Mouse (Mus musculus): ENCODE measurements around the gene H2-DMb1.

Gene H2-DMb1

DNA sequence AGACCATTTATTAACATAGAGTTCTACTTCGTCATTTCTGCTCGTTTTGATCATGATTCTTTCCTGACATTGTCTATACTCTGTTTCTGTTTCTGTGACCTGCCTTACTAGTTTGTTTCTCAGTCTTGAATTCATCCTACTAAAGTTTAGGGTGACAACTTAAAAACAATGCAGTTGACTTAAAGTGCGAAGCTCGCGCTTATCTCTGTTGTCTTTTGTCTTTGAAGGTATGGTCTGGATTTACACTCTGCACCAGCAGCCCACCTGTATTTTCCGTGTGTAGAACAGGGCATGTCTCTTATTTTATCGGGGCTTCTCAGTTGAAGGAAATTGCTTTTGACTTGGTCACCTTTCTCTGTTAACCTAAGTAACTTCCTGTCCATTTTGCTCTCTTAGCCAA, 29.8 kb upstream of the H2-DMb1 start:
- in situ Hi-C loops (cut with MboI, MseI), result no loop called here

DNA sequence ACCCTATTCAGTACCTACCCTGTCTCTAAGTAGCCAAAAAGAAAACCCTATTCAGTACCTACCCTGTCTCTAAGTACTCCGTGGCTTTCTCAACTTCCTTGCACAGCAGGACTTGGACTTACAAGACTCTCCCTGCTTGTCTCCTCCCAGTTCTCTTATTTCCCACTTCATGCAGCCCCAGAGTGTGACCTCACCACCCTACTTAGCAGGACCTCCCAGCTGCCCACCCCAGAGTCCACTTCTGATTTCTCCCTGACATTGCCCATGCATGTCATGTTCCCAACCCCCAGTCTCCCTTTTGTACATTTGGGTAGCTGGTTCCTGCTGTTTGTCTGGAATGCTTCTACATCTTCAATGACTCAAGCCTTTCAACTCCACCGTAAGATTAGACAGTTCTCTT, 29.4 kb upstream of the H2-DMb1 start:
- in situ Hi-C loops (cut with MboI, MseI), result no loop called here

- in situ Hi-C loops (cut with MboI, MseI), result no loop called here
Observed at GRCm38 (mm10) chr17:34124649-34125048, 28.2 kb upstream of the H2-DMb1 start.

DNA sequence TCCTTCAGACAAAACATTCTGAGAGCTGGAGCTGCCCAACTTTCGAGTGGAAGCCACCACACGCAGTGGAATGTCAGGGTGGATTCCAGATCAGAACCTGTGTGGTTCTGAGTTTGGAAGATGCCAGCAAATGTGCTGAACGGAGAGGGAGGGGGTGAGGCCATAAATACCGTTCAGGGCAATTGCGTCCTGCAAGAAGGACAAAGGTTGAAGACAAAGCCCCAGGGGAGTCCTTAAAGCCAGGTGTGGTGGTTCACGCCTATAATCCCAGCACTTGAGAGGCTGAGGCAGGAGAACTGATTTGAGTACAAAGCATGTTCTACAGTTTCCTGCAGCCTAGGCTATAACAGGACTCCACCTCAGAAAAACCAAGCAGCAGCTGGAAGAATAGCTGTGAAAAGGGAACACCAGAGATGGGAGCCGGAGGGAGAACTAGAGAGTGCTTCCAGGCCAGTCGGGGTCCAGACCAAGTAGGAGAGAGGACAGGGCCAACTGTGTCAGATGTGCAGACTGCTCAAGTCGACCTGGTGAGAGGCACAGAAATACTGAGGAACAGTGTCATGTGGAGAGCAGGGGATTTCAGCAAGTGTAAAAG, 25.9 kb upstream of the H2-DMb1 start:
- in situ Hi-C loops (cut with MboI, MseI), result no loop called here

DNA sequence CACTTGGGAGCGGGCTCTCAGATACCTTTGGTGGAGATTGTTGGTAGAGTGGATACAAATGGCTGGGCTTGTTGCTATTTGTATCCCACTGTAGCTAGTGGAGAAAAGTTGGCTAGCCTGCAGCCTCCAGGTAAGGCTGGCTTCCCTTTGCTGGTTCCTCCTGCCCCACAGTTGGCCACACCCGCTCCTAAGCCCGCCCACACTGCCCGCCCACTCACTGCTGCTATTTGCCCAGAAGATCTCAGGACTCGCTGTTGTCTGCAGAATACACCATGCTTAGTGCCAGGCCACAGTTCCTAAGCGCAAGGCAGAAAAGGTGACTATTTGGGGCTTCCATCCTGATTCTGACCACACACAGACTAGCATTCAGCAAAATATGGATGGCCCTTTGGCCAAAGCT, 25.4 kb upstream of the H2-DMb1 start:
- in situ Hi-C loops (cut with MboI, MseI), result no loop called here

DNA sequence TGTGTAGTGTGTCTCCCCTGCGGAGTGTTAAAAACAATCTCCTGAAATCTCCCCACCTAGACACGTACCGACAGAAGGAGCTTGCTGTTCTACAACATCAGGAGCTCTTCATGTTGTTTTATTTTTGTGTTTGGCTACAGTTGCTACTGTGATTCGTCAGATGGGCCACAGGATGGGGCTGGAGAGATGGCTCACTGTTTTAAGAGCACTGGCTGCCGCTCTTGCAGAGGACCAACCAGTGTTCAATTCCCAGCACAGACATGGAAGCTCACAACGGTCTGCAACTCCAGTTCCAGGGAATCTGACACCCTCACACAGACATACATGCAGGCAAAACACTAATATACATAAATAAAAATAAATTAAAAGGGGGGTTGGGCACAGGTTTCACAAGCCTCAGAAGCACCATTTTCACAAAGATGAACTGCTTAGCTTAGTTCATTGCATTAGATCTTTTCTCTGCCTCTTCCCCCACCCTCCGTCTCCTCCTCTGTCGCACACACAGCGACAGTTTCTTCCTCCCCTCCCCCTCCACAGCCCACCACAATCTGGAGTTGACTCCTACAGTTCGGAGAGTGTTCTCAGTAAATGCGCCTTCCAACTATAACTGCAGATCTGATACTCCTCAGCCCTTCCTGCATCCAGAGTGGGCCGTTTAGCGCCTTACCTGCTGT, 24.5 kb upstream of the H2-DMb1 start:
- in situ Hi-C loops (cut with MboI, MseI), result no loop called here

GRCm38 (mm10) chr17:34128944-34129791, 23.7 kb upstream of the H2-DMb1 start:
- in situ Hi-C loops (cut with MboI, MseI), result no loop called here

DNA sequence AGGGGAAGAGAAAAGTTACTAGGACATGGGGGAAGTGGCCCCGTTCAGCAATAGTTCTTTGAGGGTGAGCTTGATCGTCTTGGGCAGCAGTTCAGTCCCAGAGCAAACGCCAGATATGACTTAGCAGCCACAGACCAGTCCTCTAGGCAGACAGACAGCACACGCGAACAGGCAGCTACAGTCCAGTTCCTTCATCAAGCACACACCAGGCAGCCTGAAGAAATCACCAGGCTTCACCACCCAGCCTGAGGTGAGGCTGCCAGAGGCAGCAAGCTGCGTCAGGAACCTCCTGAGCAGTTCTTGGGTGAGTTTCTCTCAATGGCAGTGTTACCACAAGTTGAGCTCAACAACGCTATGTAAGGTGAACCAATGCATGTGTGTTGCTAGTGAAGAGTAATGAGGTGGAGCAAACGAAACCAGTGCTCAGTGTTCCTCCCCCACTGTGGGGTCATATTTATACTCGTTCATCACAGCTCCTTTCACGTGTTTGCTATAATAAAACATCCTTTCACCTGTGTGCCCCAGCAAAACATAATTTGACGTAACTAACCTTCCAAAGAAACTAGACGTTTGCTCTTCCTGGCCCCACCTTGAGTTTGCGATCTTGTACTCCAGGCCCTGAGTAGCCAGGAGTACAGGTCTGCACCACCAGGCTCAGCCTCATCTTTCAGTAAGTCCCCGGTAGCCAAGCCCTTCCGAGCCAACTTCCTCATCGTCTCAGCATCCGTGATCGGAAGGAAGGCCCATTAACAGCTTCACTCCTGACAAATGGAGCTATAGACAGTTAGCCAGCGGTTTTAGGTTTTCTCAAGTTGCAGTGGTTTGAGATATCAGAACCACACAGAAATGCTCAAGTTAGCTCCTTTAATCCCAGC, 22.6 kb upstream of the H2-DMb1 start:
- in situ Hi-C loops (cut with MboI, MseI), result loop anchor here (5.0 kb wide), 1 partner anchor 37 kb away; no protein-coding TSS in a partner anchor

DNA sequence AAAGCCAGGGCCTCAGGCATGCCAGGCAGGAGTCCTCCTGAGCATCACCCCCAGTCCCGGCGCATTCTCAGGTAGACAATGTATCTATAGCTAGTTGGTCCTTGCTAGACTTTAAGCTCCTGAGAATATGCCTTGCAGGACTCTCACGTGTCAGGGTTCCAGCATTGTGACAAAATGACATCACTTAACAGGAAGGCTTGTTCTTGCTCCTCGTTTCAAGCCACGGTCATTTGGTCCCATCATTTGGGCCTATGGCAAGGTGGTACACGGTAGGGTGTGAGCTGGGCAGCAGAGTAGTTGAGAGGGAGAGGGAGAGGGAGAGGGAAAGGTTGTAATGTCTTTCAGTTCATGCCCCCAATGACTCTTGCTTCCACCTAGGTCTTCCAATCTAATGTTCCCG, 21.0 kb upstream of the H2-DMb1 start:
- in situ Hi-C loops (cut with MboI, MseI), result loop anchor here (5.0 kb wide), 1 partner anchor 35 kb away; no protein-coding TSS in a partner anchor

- in situ Hi-C loops (cut with MboI, MseI), result loop anchor here (5.0 kb wide), 1 partner anchor 34 kb away; no protein-coding TSS in a partner anchor
Observed at GRCm38 (mm10) chr17:34133289-34133688, 19.6 kb upstream of the H2-DMb1 start.

DNA sequence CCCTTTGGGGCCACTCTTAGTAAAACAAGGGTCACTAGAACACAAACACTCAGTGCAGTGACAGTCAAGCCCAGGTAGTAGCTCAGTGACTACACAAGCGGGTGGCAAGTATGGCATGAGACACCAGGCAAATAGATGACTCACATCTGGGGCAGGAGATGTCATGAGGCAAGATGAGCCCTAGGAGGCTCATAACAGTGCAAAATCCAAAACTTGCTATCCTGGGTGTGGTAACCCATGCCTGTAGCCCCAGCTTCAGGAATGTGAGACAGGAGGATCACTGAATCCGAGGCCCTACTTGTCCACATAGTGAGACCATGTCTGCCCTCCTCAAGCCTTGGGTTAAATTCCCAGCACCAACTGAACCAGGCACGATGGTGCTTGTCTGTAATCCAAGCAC, 18.4 kb upstream of the H2-DMb1 start:
- in situ Hi-C loops (cut with MboI, MseI), result loop anchor here (5.0 kb wide), 1 partner anchor 33 kb away; no protein-coding TSS in a partner anchor

DNA sequence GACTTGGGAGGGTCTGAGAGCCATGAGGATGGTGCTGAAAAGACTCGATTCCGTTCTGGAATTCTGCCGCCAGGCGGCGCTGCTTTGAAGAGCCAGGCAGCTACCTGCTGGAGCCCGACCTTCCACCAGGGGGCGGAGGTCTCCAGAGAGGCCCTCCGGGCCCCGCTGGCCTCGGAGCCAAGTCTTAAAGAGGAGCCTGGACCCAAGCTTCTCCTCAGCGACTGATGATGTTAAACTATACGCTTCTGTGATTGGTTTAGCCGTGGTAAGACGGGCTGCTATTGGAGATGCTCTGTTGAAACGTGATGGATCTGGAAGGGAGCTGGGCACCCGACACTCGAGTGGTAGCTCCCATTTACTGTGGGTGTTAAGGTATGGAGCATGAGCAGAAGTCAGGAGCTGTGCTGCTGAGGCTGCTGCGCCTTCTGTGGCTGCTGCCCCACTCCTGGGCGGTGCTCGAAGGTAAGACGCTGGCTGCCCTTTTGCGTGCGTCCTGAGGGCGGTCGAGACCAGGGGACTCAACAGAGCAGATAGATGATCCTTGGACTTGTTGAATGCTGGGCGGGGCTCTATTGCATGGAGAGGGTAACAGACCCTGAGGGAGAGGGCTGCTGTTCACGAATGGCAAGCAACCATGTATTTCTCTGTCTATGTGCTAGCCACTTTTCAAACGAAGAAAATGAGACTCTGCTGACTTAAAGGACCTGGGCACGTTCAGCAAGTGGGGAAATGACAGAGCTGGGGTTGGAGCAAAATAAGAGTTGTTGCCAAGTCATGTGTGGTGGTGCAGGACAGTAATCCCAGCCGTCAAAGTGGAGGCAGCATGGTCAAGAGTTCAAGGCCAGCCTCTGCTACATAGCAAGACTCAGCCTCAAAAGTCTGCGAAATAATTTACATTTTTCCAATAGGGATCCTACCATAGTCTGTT, 17.3 kb upstream of the H2-DMb1 start:
- in situ Hi-C loops (cut with MboI, MseI), result no loop called here

DNA sequence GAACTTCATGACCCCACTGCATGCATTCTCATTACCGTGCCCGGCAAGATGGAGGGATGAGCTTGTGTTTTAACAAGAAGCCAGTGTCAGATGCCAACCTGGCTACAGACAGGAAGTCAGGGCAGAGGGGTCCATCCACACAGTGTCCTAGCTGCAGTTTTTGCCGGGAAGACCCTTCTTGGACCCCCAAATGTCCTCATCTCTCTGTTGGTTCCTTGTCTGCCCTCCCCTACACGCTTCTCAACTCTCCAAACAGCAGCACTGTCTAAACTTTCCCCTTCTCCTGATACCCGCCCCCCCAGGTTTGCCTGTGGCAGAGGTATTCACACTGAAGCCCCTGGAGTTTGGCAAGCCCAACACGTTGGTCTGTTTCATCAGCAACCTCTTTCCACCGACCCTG, 15.3 kb upstream of the H2-DMb1 start:
- in situ Hi-C loops (cut with MboI, MseI), result no loop called here

- in situ Hi-C loops (cut with MboI, MseI), result no loop called here
Observed at GRCm38 (mm10) chr17:34138655-34139054, 14.2 kb upstream of the H2-DMb1 start.

DNA sequence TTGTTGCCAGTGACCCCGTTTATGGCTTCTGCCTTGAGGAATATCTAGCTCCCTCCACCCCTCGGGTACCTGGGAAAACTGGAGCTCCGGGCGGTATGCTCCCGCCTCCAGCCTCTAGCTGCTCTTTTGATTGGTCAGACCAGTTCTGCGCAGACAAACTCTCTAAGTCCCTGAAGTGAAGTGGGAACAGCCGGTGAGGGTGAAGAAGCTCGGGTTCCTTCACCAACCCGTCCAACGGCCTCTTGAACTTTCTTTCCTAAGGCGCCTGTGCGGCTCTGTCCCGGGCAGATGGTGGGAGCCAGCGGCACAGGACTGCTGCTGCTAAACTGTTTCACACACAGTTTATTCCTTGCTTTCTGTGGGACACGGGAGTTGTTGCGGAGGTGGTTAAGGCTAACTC, 13.5 kb upstream of the H2-DMb1 start:
- in situ Hi-C loops (cut with MboI, MseI), result no loop called here

DNA sequence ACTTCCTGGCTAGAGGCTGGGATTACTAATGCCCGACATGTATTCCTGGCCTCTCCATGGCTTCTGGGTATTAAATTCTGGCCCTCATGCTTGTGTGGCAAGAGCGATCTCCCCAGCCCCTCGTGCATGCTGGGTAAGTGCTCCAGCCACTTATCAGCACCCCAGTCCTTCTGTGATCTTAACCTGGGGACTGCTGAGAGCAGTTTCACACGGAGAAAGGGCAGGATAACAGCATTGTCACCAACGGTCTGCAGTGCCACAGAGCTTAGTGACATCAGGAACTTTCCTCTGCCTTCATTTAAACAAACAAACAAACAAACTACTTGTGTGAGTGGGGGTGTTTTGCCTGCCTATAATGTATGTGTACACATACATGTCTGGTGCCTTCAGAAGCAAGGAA, 12.6 kb upstream of the H2-DMb1 start:
- in situ Hi-C loops (cut with MboI, MseI), result no loop called here

DNA sequence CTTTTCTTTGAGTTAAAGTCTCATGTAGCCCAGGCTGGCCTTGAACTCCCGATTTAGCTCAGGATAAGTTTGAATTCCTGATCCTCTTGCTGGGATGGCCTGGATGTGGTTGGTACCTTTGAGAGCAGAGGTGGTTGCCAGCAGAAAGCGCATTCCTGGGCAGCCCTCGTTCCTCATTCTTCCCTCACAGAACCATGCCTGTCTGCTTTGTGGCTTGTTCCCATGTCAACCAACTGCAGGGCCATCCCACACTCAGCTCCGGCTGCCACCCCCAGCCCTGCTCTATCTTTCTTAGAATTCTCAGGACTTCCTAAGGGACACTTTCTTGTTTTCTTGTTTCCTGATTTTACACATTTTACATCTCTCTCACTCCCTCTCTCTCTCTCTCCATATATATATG, 11.4 kb upstream of the H2-DMb1 start:
- in situ Hi-C loops (cut with MboI, MseI), result no loop called here

DNA sequence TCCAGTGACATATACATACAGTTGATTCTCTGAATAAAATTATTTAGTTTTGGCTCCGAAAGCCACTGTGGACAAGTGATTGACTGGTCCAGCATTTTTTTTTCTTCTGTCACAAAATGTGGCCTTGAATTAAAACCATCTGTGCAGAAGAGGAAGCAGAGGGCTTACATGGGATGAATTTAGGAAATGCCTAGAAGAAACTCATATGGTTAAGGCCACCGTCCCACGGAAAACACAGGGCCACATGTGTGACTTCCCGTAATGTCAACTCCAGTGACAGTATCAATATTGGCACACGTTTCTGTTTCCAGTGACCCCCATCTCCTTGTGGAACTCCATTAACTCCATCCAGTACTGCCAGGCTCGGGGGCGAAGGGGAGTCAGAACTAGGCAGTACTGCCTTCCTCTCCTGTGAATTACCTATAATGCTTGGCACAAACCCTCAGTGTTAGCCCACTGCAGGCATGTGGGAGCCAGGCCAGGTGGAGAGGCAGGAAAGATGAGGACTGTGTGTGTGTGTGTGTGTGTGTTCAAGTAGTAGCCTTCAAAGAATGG, 10.3 kb upstream of the H2-DMb1 start:
- in situ Hi-C loops (cut with MboI, MseI), result no loop called here

DNA sequence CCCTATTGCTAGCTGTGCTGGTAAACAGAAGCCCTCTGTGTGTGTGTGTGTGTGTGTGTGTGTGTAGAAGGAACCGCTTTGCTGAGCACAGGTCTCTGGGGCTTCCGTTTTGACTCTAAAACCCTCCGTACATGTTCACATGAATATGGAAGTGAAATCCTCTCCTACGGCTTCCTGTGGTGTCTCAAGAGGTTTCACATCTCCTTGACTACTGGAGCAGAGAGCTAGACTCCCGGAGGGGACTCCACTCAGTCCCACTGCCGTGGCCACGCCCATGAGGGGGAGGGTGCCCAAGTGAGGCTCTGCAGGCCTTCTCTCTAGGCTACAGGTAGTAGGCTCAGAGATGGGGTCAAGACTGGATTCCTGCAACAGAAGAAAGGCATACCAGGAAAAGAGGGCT, 9.8 kb upstream of the H2-DMb1 start, which contains the start of gene H2-DMb2:
H2-DMb2 (plus strand) TSS at position 275 of the 400 bp plus-strand sequence.
- in situ Hi-C loops (cut with MboI, MseI), result no loop called here

- in situ Hi-C loops (cut with MboI, MseI), result no loop called here
Observed at GRCm38 (mm10) chr17:34143461-34143860, 9.4 kb upstream of the H2-DMb1 start.

Measured in T-helper 2 cell (primary cell).